Mouse (Mus musculus) liver, embryonic 14.5 days (tissue): ENCODE results near the gene Fam81a. TPM values are rescaled to one million over a fixed set of nuclear protein-coding genes. Genes with fewer than 3 reads are reported as not detected.
A peak's percentile ranks its signal among the peaks of the same experiment; 100 is the strongest.

Experiments
- ATAC-seq: fragments of 200-750 bp; cut with Nextera tagmentation; 2 replicates; pipeline ENCODE4 v1.8.0; 2017; ENCODE audit warnings: moderate number of reproducible peaks, mild to moderate bottlenecking, moderate library complexity; ENCODE audit not compliant: insufficient read depth
- DNase-seq, 3 experiments: peaks; one replicate each; pipeline ENCODE4 v3.0.0-alpha.2; 2012 to 2013; ENCODE audit warnings: low read depth in 3 of 3, low spot score in 3 of 3
- H3K27ac ChIP-seq: fragments of 300-500 bp; sonication (generic); 2 replicates; pipeline ENCODE4 v1.5.1; 2014; ENCODE audit warnings: moderate library complexity, mild to moderate bottlenecking, control low read depth, inconsistent platforms
- H3K27me3 ChIP-seq: fragments of 300-500 bp; sonication (generic); 2 replicates; pipeline ENCODE4 v1.6.1; 2014; ENCODE audit warnings: mild to moderate bottlenecking, low read length, moderate library complexity; ENCODE audit not compliant: control insufficient read depth, insufficient read depth
- H3K36me3 ChIP-seq: fragments of 300-500 bp; sonication (generic); replicated peaks from 2 replicates; pipeline ENCODE4 v1.6.1; 2014; ENCODE audit warnings: low read depth; ENCODE audit not compliant: control insufficient read depth, insufficient read depth
- H3K4me1 ChIP-seq, 2 experiments: fragments of 200-500 bp in 1 of 2; fragments of 300-500 bp in 1 of 2; sonication (generic) in 1 of 2; replicated peaks; 2 replicates each; pipeline ENCODE4 v1.6.1; 2012 to 2014; ENCODE audit warnings: antibody characterized with exemption in 1 of 2, inconsistent platforms in 1 of 2, low read length in 1 of 2; ENCODE audit not compliant: control insufficient read depth in 2 of 2, insufficient read depth in 2 of 2
- H3K4me2 ChIP-seq: fragments of 300-500 bp; sonication (generic); 2 replicates; pipeline ENCODE4 v1.6.1; 2014; ENCODE audit warnings: low read depth, mild to moderate bottlenecking, control low read depth, moderate library complexity
- H3K4me3 ChIP-seq, 2 experiments: fragments of 200-500 bp in 1 of 2; fragments of 300-500 bp in 1 of 2; sonication (generic) in 1 of 2; 2 replicates each; pipeline ENCODE4 v1.5.1; 2012 to 2014; ENCODE audit warnings: low read depth in 2 of 2, low read length in 2 of 2, mild to moderate bottlenecking in 2 of 2, control low read depth in 1 of 2, inconsistent platforms in 1 of 2, moderate library complexity in 1 of 2; ENCODE audit not compliant: insufficient read depth in 1 of 2
- H3K9ac ChIP-seq: fragments of 300-500 bp; sonication (generic); replicated peaks from 2 replicates; pipeline ENCODE4 v1.6.1; 2014; ENCODE audit warnings: mild to moderate bottlenecking, control low read depth, moderate library complexity
- H3K9me3 ChIP-seq: fragments of 300-500 bp; sonication (generic); 2 replicates; pipeline ENCODE4 v1.6.1; 2016; ENCODE audit warnings: low read length, mixed read lengths; ENCODE audit not compliant: control insufficient read depth
- CTCF ChIP-seq: IDR thresholded peaks from 2 replicates; pipeline ENCODE4 v1.5.1; 2016; ENCODE audit warnings: antibody characterized with exemption, low read depth, control low read depth
- EP300 ChIP-seq: IDR thresholded peaks from 2 replicates; pipeline ENCODE4 v1.6.1; 2016; ENCODE audit warnings: antibody characterized with exemption, low read depth
- WGBS: fragments of 180-500 bp; shearing (Covaris S2); extraction: QIAGEN DNeasy Blood & Tissue Kit; methylation state at CpG from one replicate; pipeline ENCODE4 v1.1.7; 2014; ENCODE audit not compliant: insufficient replicate concordance; 5-methylcytosine and 5-hydroxymethylcytosine counted together
- polyA plus RNA-seq, 2 experiments: library from polyadenylated mRNA; depleted of rRNA in 1 of 2; stranded (reverse) in 1 of 2; unstranded in 1 of 2; fragments of >200 nt; fragmentation: Nextera tagmentation in 1 of 2; extraction: Ambion mirVana in 1 of 2; gene quantifications; 2 replicates each; pipeline versions ENCODE4 v1.2.1 to v1.2.3; 2012 to 2014

Gene Fam81a
- polyA plus RNA-seq, 2 experiments: 0.36 to 0.47 TPM

- TF ChIP-seq CTCF: no peak
- no peak for TF ChIP-seq EP300
- no peak overlapping the region for H3K4me2 ChIP-seq
- no peaks in the 10 kb centered on the region for H3K9me3 ChIP-seq
- peaks cover 0 to 2% of the 10 kb centered on the region in 2 experiments; a peak in 2 of 4 replicates for H3K4me1 ChIP-seq
- 61% methylated on average over 8 of the region's 8 CpGs for WGBS
- no peaks in the 10 kb centered on the region for H3K36me3 ChIP-seq
- H3K27ac ChIP-seq: no peak overlapping the region
- ATAC-seq: no peak
- no peak overlapping the region for H3K4me3 ChIP-seq
- no peak for DNase-seq
- peaks cover 15% of the 10 kb centered on the region for H3K27me3 ChIP-seq
- no peak overlapping the region for H3K9ac ChIP-seq
These were observed 966 bp upstream of the Fam81a start for GRCm38 (mm10) chr9:70143326-70143725.

- no peak for DNase-seq
- WGBS: 7% methylated on average over 11 of the region's 11 CpGs
- no peak overlapping the region for H3K4me3 ChIP-seq
- H3K27ac ChIP-seq: no peak overlapping the region
- ATAC-seq: no peak
- H3K4me1 ChIP-seq: peaks cover 0 to 2% of the 10 kb centered on the region in 2 experiments; a peak in 1 of 4 replicates
- TF ChIP-seq CTCF: no peak
- TF ChIP-seq EP300: no peak
- no peak overlapping the region; the same call in 1 of the 2 replicates for H3K4me2 ChIP-seq
- H3K9me3 ChIP-seq: no peaks in the 10 kb centered on the region
- H3K36me3 ChIP-seq: no peaks in the 10 kb centered on the region
- H3K27me3 ChIP-seq: peaks cover 15% of the 10 kb centered on the region
- H3K9ac ChIP-seq: no peak overlapping the region
These were observed 454 bp downstream of the Fam81a start for GRCm38 (mm10) chr9:70141885-70142326.

- Histone ChIP-seq H3K27ac (no peak overlapping the region), H3K9ac (no peak overlapping the region), H3K27me3 (peaks cover 15% of the 10 kb centered on the region), H3K4me1 (peaks cover 0 to 2% of the 10 kb centered on the region in 2 experiments; a peak in 1 of 4 replicates), H3K4me2 (peak overlapping the region; percentile 58), H3K36me3 (no peaks in the 10 kb centered on the region), H3K4me3 (peak overlapping the region; percentile 40 to 41), H3K9me3 (no peaks in the 10 kb centered on the region)
- under 1% methylated on average over 82 of the region's 87 CpGs for WGBS
- no peak for DNase-seq
- no peak for ATAC-seq
- TF ChIP-seq CTCF: no peak
- no peak for TF ChIP-seq EP300
These were observed 1.2 kb downstream of the Fam81a start for GRCm38 (mm10) chr9:70140871-70141796.

GRCm38 (mm10) chr9:70140340-70140739 is 2.0 kb downstream of the Fam81a start:
- Histone ChIP-seq H3K36me3 (no peaks in the 10 kb centered on the region), H3K4me2 (no peak overlapping the region), H3K27ac (no peak overlapping the region), H3K4me1 (peaks cover 0 to 2% of the 10 kb centered on the region in 2 experiments; a peak in 1 of 4 replicates), H3K9ac (no peak overlapping the region), H3K9me3 (no peaks in the 10 kb centered on the region), H3K27me3 (peaks cover 15% of the 10 kb centered on the region), H3K4me3 (no peak overlapping the region; a peak in 1 of 4 replicates)
- ATAC-seq: no peak
- 50% methylated on average over 4 of the region's 4 CpGs for WGBS
- no peak for DNase-seq
- TF ChIP-seq CTCF: no peak
- no peak for TF ChIP-seq EP300

- Histone ChIP-seq H3K4me1 (peaks cover 0 to 2% of the 10 kb centered on the region in 2 experiments; a peak in 1 of 4 replicates), H3K4me2 (no peak overlapping the region), H3K9ac (no peak overlapping the region), H3K27ac (no peak overlapping the region), H3K9me3 (no peaks in the 10 kb centered on the region), H3K4me3 (no peak overlapping the region), H3K27me3 (peaks cover 15% of the 10 kb centered on the region), H3K36me3 (no peaks in the 10 kb centered on the region)
- TF ChIP-seq CTCF (no peak), EP300 (no peak)
- ATAC-seq (no peak), DNase-seq (no peak)
- 17% methylated on average over 7 of the region's 7 CpGs for WGBS
These were observed 3.0 kb downstream of the Fam81a start for GRCm38 (mm10) chr9:70139331-70139885.
